Mouse (Mus musculus) lung, postnatal 0 days (tissue): Measurements from ENCODE around the gene Tubb4b.

Experiments
- CTCF ChIP-seq: IDR thresholded peaks from 2 replicates; pipeline ENCODE4 v1.5.1; 2016; ENCODE audit warnings: antibody characterized with exemption, mild to moderate bottlenecking
- EP300 ChIP-seq: IDR thresholded peaks from 2 replicates; pipeline ENCODE4 v1.6.1; 2016; ENCODE audit warnings: antibody characterized with exemption, mild to moderate bottlenecking, control low read depth

- TF ChIP-seq CTCF: no peak
- no peak for TF ChIP-seq EP300
These were observed 6.1 kb upstream of the Tubb4b start for GRCm38 (mm10) chr2:25230581-25230980.
